Mouse (Mus musculus) kidney, postnatal 0 days (tissue): ENCODE results near the gene Mdm4. TPM values are rescaled to one million over a fixed set of nuclear protein-coding genes. Genes with fewer than 3 reads are reported as not detected.

Experiments
- ATAC-seq: fragments of 200-750 bp; cut with Nextera tagmentation; replicated peaks from 2 replicates; pipeline ENCODE4 v1.8.0; 2017; ENCODE audit warnings: low read depth, moderate number of reproducible peaks, moderate TSS enrichment, moderate library complexity; ENCODE audit not compliant: low FRiP score
- DNase-seq: peaks from one replicate; pipeline ENCODE4 v3.0.0-alpha.2; 2016; ENCODE audit warnings: low spot score
- H3K27ac ChIP-seq: fragments of 300-500 bp; sonication (generic); 2 replicates; pipeline ENCODE4 v1.5.1; 2014; ENCODE audit warnings: mild to moderate bottlenecking
- H3K27me3 ChIP-seq: fragments of 300-500 bp; sonication (generic); 2 replicates; pipeline ENCODE4 v1.6.1; 2014; ENCODE audit warnings: low read length, mixed read lengths; ENCODE audit not compliant: insufficient read depth
- H3K36me3 ChIP-seq: fragments of 300-500 bp; sonication (generic); 2 replicates; pipeline ENCODE4 v1.6.1; 2014; ENCODE audit warnings: low read length, mixed read lengths; ENCODE audit not compliant: insufficient read depth
- H3K4me1 ChIP-seq: fragments of 300-500 bp; sonication (generic); replicated peaks from 2 replicates; pipeline ENCODE4 v1.6.1; 2014; ENCODE audit warnings: antibody characterized with exemption, low read length, mixed read lengths; ENCODE audit not compliant: insufficient read depth
- H3K4me2 ChIP-seq: fragments of 300-500 bp; sonication (generic); 2 replicates; pipeline ENCODE4 v1.6.1; 2014; ENCODE audit warnings: mild to moderate bottlenecking, low read length, moderate library complexity, mixed read lengths
- H3K4me3 ChIP-seq: fragments of 300-500 bp; sonication (generic); replicated peaks from 2 replicates; pipeline ENCODE4 v1.5.1; 2014; ENCODE audit warnings: low read depth, low read length
- H3K9ac ChIP-seq: fragments of 300-500 bp; sonication (generic); 2 replicates; pipeline ENCODE4 v1.6.1; 2014; ENCODE audit warnings: low read depth, low read length
- H3K9me3 ChIP-seq: fragments of 300-500 bp; sonication (generic); replicated peaks from 2 replicates; pipeline ENCODE4 v1.6.1; 2016; ENCODE audit warnings: low read length, inconsistent platforms, mixed read lengths
- CTCF ChIP-seq: IDR thresholded peaks from 2 replicates; pipeline ENCODE4 v1.5.1; 2016; ENCODE audit warnings: antibody characterized with exemption, low read depth, mild to moderate bottlenecking, moderate library complexity
- WGBS: fragments of 180-500 bp; shearing (Covaris S2); extraction: QIAGEN DNeasy Blood & Tissue Kit; methylation state at CpG from one replicate; pipeline ENCODE4 v1.1.7; 2014; 5-methylcytosine and 5-hydroxymethylcytosine counted together
- microRNA-seq: library from miRNA; unstranded; fragments of <30 nt; microRNA quantifications from one replicate; pipeline ENCODE4, GENCODE M21; 2016
- polyA plus RNA-seq: library from polyadenylated mRNA; unstranded; fragments of >200 nt; fragmentation: Nextera tagmentation; extraction: Ambion mirVana; gene quantifications from 2 replicates; pipeline ENCODE4 v1.2.1, GENCODE M21; 2015

Gene Mdm4
- polyA plus RNA-seq, 1 experiment from 2014 or later: 16.7 TPM

- Histone ChIP-seq H3K9me3 (no peaks in the 10 kb centered on the region), H3K4me3 (no peak overlapping the region), H3K4me1 (no peaks in the 10 kb centered on the region), H3K27ac (no peak overlapping the region), H3K4me2 (no peak overlapping the region), H3K36me3 (no peaks in the 10 kb centered on the region), H3K9ac (no peak overlapping the region), H3K27me3 (no peaks in the 10 kb centered on the region)
- no peak for DNase-seq
- TF ChIP-seq CTCF: no peak
- WGBS: 75% methylated on average over 8 of the region's 8 CpGs
- no peak for ATAC-seq
Observed at GRCm38 (mm10) chr1:132919258-132919657, 111.1 kb downstream of the Mdm4 start.

- no peak for ATAC-seq
- no peak overlapping the region for H3K4me3 ChIP-seq
- H3K36me3 ChIP-seq: no peaks in the 10 kb centered on the region
- no peak for TF ChIP-seq CTCF
- no peak overlapping the region for H3K9ac ChIP-seq
- no peaks in the 10 kb centered on the region for H3K27me3 ChIP-seq
- no peaks in the 10 kb centered on the region for H3K9me3 ChIP-seq
- H3K27ac ChIP-seq: no peak overlapping the region
- WGBS: 15% methylated on average over 10 of the region's 10 CpGs
- peak; percentile 17 for DNase-seq
- H3K4me1 ChIP-seq: no peaks in the 10 kb centered on the region
- H3K4me2 ChIP-seq: no peak overlapping the region
Observed at GRCm38 (mm10) chr1:132918117-132918680, 112.2 kb downstream of the Mdm4 start.

- no peak for TF ChIP-seq CTCF
- no peaks in the 10 kb centered on the region for H3K27me3 ChIP-seq
- no peak overlapping the region for H3K27ac ChIP-seq
- no peaks in the 10 kb centered on the region for H3K36me3 ChIP-seq
- H3K4me2 ChIP-seq: no peak overlapping the region
- WGBS: 13% methylated on average over 8 of the region's 8 CpGs
- DNase-seq (no peak), ATAC-seq (no peak)
- H3K9ac ChIP-seq: no peak overlapping the region
- no peaks in the 10 kb centered on the region for H3K9me3 ChIP-seq
- H3K4me3 ChIP-seq: no peak overlapping the region
- no peaks in the 10 kb centered on the region for H3K4me1 ChIP-seq
Observed at GRCm38 (mm10) chr1:132917554-132917953, 112.8 kb downstream of the Mdm4 start.

GRCm38 (mm10) chr1:132915849-132916493 lies 114.4 kb downstream of the Mdm4 start:
- Histone ChIP-seq H3K9ac (no peak overlapping the region), H3K4me1 (no peaks in the 10 kb centered on the region), H3K36me3 (no peaks in the 10 kb centered on the region), H3K9me3 (no peaks in the 10 kb centered on the region), H3K4me2 (no peak overlapping the region), H3K27me3 (no peaks in the 10 kb centered on the region), H3K4me3 (no peak overlapping the region), H3K27ac (no peak overlapping the region)
- ATAC-seq (no peak), DNase-seq (no peak)
- 55% methylated on average over 6 of the region's 6 CpGs for WGBS
- TF ChIP-seq CTCF: no peak

- no peaks in the 10 kb centered on the region for H3K36me3 ChIP-seq
- H3K4me2 ChIP-seq: no peak overlapping the region
- WGBS: 55% methylated on average over 11 of the region's 11 CpGs
- ATAC-seq (no peak), DNase-seq (no peak)
- H3K9ac ChIP-seq: no peak overlapping the region
- no peaks in the 10 kb centered on the region for H3K4me1 ChIP-seq
- H3K27ac ChIP-seq: no peak overlapping the region
- TF ChIP-seq CTCF: no peak
- no peaks in the 10 kb centered on the region for H3K9me3 ChIP-seq
- H3K4me3 ChIP-seq: no peak overlapping the region
- H3K27me3 ChIP-seq: no peaks in the 10 kb centered on the region
Observed at GRCm38 (mm10) chr1:132910414-132911041, 119.8 kb downstream of the Mdm4 start.

- H3K4me3 ChIP-seq: no peak overlapping the region
- no peak for DNase-seq
- no peak overlapping the region for H3K4me2 ChIP-seq
- H3K4me1 ChIP-seq: no peaks in the 10 kb centered on the region
- no peaks in the 10 kb centered on the region for H3K36me3 ChIP-seq
- TF ChIP-seq CTCF: no peak
- ATAC-seq: no peak
- WGBS: 94% methylated on average over 1 of the region's 1 CpGs
- H3K9ac ChIP-seq: no peak overlapping the region
- no peak overlapping the region for H3K27ac ChIP-seq
- H3K27me3 ChIP-seq: no peaks in the 10 kb centered on the region
- H3K9me3 ChIP-seq: no peaks in the 10 kb centered on the region
Observed at GRCm38 (mm10) chr1:132909951-132910350, 120.4 kb downstream of the Mdm4 start.

Small RNAs within 50 kb of the gene (microRNA-seq; reads per million reads assigned to microRNA genes)
- not detected for gene Gm44300

Other genes starting within 250 kb of the Mdm4 start
- gene Lrrn2, start 150.3 kb downstream of the Mdm4 start, polyA plus RNA-seq: 3.3 TPM in 2 replicates
- gene Pik3c2b, start 15.1 kb upstream of the Mdm4 start, polyA plus RNA-seq: 3.0 and 3.2 TPM in 2 replicates
- gene Ppp1r15b, start 100.6 kb upstream of the Mdm4 start, polyA plus RNA-seq: 27.2 and 29.5 TPM in 2 replicates
- 8.1 and 8.8 TPM in 2 replicates for gene Plekha6, start 133.6 kb upstream of the Mdm4 start, polyA plus RNA-seq